Mouse (Mus musculus): ENCODE measurements at regions not wholly inside any gene's neighbourhood (a gene's known extent, or its start where the extent isn't known, plus 50 kb on each side); places are given as distances from the start of the nearest gene placed in this dataset.

GRCm38 (mm10) chr12:80017376-80017929 is 95.4 kb downstream of the Zfp36l1 start:
- DNase-seq = no peak

GRCm38 (mm10) chr12:80015938-80016337 is 96.9 kb downstream of the Zfp36l1 start:
- DNase-seq = no peak

- no peak for DNase-seq
These were observed 98.2 kb downstream of the Zfp36l1 start for GRCm38 (mm10) chr12:80014598-80014983.

GRCm38 (mm10) chr12:80013904-80014597 is 98.8 kb downstream of the Zfp36l1 start:
- DNase-seq = peak; percentile 56 to 79

- DNase-seq = no peak
These were observed 99.3 kb downstream of the Zfp36l1 start for GRCm38 (mm10) chr12:80013577-80013903.

DNA sequence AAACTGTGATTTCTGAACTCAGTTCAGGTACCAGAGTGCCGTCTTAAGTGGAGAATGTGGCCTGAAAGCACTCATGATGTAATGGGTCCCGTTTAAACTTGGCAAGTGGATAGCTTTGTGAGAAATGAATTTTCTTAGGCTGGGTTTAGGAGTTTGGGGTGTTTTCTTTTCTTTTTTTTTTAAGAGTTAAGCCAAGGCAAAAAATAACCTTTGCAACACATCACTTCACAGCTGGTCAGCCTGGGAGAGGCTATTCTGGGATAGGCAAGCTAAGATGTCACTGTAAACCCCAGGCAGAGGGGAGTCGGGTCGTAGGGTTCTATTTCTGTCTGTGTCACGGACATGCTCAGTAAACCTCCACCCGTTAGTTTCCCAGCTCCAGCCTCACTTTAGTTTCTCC is 100.9 kb downstream of the Zfp36l1 start:
- no peak for DNase-seq

GRCm38 (mm10) chr12:80010947-80011346 is 101.9 kb downstream of the Zfp36l1 start:
- no peak for DNase-seq

DNA sequence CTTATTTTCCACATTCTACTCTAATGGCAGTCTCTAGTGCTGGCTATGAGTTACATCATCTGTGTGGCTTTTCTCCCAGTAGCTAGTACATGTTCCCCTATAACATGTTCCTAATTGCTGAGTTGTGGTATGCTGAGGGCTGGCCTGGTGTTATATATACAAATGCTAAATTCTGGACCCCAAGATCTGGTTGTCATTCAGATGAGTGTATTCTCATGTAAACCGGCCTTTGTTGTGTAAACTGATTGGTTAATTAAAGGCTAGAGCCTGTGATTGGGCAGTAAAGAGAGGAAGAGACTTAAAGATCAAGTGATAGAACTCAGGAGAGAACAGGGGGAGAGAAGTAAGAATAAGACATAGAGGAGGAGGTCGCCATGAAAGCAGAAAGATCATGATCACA is 102.6 kb downstream of the Zfp36l1 start:
- no peak for DNase-seq

- no peak for DNase-seq
These were observed 105.0 kb downstream of the Zfp36l1 start for GRCm38 (mm10) chr12:80007849-80008248.

DNA sequence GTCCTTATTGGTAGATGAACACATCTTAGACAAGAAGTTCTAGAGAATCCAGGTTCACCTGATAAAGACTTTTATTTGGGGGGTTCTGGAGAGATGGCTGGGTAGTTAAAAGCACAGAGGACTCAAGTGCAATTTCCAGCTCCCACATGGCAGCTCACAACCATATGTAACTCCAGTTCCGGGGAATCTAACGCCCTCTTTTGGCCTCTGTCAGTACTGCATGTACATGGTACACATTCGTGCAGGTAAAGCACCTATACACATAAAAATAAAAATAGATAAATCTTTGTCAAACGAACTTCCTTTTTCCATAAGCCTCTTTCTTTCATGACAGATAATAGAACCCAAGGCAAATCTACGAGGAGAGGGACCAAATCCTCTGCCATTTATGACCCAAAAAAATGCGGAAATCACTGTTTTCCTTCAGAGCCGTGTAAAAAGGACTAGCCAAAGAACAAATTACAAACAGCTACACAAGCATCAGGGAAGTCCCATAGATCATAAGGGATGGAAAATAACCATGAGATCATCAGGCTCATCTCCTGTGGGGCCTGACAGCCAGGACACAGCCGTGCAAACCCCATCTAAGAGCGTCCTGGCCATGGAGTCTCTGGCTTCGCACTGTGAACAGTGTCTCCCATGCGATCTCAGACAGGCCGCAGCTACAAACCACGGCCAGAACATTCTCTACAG is 107.4 kb downstream of the Zfp36l1 start:
- no peak for DNase-seq

DNA sequence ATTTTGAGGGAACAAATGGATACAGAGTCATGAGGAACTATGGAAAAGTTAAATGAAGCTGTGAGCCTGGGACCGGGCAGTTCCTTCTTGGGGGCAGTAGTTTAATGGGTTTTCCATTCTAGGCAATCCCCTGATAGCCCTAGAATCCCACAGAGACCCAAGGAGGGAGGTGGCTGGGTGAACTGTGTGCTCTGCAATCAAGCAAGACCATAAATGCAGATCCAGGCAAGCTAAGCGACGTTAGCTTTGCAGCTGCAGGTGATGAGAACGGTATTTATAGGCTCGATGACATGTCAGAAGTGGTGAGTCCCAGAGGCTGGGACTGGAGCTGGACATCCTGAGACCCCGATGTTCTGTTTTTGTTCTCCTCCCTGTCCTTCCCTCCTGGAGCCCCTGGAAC is 108.2 kb downstream of the Zfp36l1 start:
- DNase-seq = no peak

DNA sequence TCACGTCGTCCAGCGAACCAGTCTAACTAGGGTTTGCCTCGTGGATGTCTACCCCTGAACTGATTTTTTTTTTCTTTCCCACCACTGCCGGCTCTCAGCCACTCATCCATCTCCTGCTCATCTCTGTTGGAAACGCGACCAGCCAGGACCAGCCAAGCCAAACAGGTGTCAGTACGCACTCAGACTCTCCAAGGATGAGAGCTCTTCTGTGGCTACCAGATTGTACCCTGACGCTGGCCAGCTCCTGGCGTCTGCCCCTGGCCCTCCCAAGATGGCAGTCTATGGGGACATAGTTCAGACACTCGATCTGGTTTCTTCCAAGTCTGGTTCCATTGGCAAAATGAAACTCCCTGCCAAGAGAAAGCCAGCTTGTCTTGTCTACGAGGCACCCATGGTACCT is 109.3 kb downstream of the Zfp36l1 start:
- DNase-seq = no peak

GRCm38 (mm10) chr12:80002474-80003125 is 110.2 kb downstream of the Zfp36l1 start:
- DNase-seq = no peak

DNA sequence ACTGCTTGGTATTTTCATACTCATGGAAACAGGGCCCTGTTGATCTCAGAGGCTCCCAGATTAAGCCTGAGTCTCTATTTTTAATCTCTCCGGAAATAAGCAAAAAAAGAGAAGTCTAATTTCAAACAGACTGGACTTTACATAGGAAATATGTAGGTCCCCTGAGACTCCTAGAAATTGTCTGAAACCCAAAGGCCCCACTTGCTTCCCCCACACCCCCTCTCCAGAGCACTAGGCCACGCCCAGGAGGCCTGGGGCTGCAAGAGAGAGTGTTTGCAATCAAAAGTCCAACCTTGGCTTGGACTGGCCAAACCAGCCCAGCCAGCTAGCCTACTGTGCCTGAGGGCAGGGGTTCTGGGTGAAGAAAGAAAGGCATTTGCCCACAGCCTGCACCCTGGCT is 111.0 kb downstream of the Zfp36l1 start:
- peak; percentile 67 to 78 for DNase-seq

- DNase-seq = no peak
These were observed 112.9 kb downstream of the Zfp36l1 start for GRCm38 (mm10) chr12:79999868-80000370.

- DNase-seq = no peak
These were observed 114.0 kb downstream of the Zfp36l1 start for GRCm38 (mm10) chr12:79998788-79999187.

DNA sequence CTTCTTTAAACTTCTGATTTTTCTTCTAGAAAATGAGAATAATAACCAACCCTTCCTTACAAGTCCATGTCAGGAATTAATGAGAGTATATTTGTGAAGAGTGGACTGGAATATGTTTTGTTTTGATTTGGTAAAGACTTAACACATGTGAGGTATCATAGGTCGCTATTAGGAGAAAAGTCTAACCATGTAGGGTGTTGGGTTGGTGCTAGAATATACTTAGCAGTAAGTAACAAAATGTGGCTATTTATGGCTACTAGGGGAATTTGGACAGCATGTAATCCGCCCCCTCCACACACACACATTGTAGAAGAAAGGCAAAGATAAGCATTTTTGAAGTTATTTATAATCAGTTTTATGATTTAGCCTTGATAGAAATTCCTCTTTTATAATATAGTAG is 114.5 kb downstream of the Zfp36l1 start:
- no peak for DNase-seq

DNA sequence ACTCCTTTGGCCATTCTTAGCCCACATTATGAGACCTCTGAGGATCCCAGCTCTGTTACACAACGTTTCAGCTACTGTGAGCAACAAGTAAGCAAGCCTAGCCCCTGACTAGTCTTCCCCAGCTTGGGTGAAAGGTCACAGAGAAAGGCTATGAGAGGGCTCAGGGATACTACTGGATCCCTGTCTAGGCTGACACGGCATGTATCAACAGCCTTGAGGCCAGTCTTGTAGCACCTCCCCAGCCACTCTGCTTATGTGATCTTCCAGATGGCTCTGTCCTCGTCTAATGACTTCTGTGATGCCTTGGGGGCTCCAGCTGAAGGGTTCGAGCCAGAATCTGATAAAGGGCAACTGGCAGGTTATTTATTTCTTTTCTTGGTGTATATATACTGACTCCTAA is 115.6 kb downstream of the Zfp36l1 start:
- DNase-seq = no peak

DNA sequence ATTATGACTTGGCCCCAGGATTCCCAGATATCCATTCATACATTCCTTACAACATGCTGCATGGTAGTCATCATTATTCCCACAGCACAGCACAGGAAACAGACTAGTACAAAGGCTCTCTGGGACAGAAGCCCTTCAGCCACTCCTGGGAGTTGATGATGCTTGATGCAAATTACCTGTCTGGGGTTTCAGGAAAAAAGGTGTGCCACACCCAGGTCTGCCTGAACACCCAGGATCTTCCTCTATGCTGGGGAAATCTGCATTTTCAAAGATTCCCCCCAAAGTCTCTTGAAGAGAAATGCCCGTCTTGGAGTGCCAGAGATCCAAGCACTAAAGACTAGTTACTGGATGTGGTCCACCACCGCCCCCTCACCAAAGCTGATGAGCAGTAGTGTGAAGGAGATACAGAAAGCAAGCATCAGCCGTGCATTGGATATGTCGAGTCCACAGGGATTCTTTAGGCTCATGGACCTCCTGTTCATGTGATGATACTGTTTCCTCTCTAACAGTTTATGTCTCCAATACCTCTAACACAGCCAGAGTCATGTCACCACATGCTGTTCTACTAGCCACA is 117.2 kb downstream of the Zfp36l1 start:
- DNase-seq = no peak

- peak in 1 of 2 experiments; percentile 21 for DNase-seq
These were observed 118.8 kb downstream of the Zfp36l1 start for GRCm38 (mm10) chr12:79993821-79994571.

GRCm38 (mm10) chr12:79991279-79991678 is 121.5 kb downstream of the Zfp36l1 start:
- no peak for DNase-seq

- no peak for DNase-seq
These were observed 122.1 kb downstream of the Zfp36l1 start for GRCm38 (mm10) chr12:79990751-79991150.
